Mouse (Mus musculus): ENCODE measurements around the gene Kcna1.

GRCm38 (mm10) chr6:126645644-126646358 lies 383 bp downstream of the Kcna1 start:
- TF ChIP-seq CTCF (IDR thresholded peaks at IDR 0.05; ENCODE audit: low read depth) (no peak), EP300 (IDR thresholded peaks at IDR 0.05; ENCODE audit: low read depth) (no peak)

Data from liver, postnatal 0 days (tissue).